Mouse (Mus musculus) intestine, embryonic 15.5 days (tissue): ENCODE measurements around the gene Uhrf1. TPM values are rescaled to one million over a fixed set of nuclear protein-coding genes. Genes with fewer than 3 reads are reported as not detected.

Source experiments
- ATAC-seq: fragments of 200-750 bp; cut with Nextera tagmentation; 2 replicates; pipeline ENCODE4 v1.8.0; 2017; ENCODE audit warnings: moderate TSS enrichment, moderate library complexity
- H3K27ac ChIP-seq: fragments of 300-500 bp; sonication (generic); 2 replicates; pipeline ENCODE4 v1.5.1; 2015; ENCODE audit warnings: mild to moderate bottlenecking, inconsistent platforms
- H3K27me3 ChIP-seq: fragments of 300-500 bp; sonication (generic); replicated peaks from 2 replicates; pipeline ENCODE4 v1.6.1; 2015; ENCODE audit warnings: inconsistent platforms
- H3K36me3 ChIP-seq: fragments of 300-500 bp; sonication (generic); 2 replicates; pipeline ENCODE4 v1.6.1; 2015; ENCODE audit warnings: inconsistent platforms
- H3K4me1 ChIP-seq: fragments of 300-500 bp; sonication (generic); replicated peaks from 2 replicates; pipeline ENCODE4 v1.6.1; 2015; ENCODE audit warnings: inconsistent platforms
- H3K4me2 ChIP-seq: fragments of 300-500 bp; sonication (generic); replicated peaks from 2 replicates; pipeline ENCODE4 v1.6.1; 2015; ENCODE audit warnings: mild to moderate bottlenecking, inconsistent platforms
- H3K4me3 ChIP-seq: fragments of 300-500 bp; sonication (generic); replicated peaks from 2 replicates; pipeline ENCODE4 v1.5.1; 2015; ENCODE audit warnings: inconsistent platforms
- H3K9ac ChIP-seq: fragments of 300-500 bp; sonication (generic); 2 replicates; pipeline ENCODE4 v1.6.1; 2015; ENCODE audit warnings: inconsistent platforms
- H3K9me3 ChIP-seq: fragments of 300-500 bp; sonication (generic); 2 replicates; pipeline ENCODE4 v1.6.1; 2016; ENCODE audit warnings: inconsistent platforms
- WGBS: fragments of 180-500 bp; shearing (Covaris S2); methylation state at CpG from one replicate; pipeline ENCODE4 v1.1.7; 2015; 5-methylcytosine and 5-hydroxymethylcytosine counted together
- polyA plus RNA-seq: library from polyadenylated mRNA; unstranded; fragments of >200 nt; fragmentation: Nextera tagmentation; extraction: Ambion mirVana; gene quantifications from 2 replicates; pipeline ENCODE4 v1.2.1, GENCODE M21; 2015

The Uhrf1 gene
- polyA plus RNA-seq, 1 experiment from 2014 or later: 124 TPM

DNA sequence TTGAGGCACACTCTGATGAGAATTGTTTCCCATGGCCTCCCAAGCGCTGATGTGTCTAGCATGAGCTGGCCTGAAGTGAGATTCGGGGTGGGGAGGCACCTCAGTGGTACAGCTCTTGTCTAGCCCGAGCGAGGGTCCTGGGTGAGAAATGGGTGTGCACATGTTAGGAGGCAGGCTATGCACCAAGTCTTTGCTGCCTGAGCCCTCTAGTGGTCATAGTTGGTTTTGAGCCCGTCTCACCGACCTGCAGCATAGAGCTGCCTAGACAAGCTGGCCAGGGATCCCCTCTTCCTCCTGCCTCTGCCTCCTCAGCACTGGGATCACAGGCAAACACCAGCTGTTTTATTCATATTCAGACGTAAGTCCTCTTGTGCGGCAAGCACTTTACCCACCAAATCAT lies 39.1 kb upstream of the Uhrf1 start:
- Histone ChIP-seq H3K4me2 (no peak overlapping the region), H3K9ac (no peak overlapping the region), H3K4me1 (peaks cover 22% of the 10 kb centered on the region), H3K27ac (no peak overlapping the region), H3K27me3 (no peaks in the 10 kb centered on the region), H3K36me3 (peaks cover 24% of the 10 kb centered on the region), H3K4me3 (no peak overlapping the region), H3K9me3 (no peaks in the 10 kb centered on the region)
- 21% methylated on average over 8 of the region's 8 CpGs for WGBS
- ATAC-seq: peak; percentile 71

DNA sequence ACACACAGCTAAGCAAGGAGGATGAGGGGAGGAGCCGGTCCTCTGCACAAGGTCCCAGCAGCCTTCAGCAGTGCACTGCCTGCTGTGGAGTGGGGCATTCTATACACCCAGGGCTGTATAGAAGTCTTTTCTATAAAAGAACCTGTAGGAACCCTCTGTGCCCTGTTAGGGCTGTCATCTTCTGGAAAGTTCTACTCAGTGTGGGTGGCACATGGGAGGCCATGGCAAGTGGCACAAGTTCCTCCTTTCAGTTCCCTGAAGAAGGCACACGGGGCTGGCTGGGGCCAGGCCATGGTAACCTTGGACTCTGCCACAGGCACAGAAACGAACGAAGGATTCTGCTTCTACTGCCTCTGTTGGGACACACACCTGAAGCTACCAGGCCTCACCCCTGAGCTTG lies 38.1 kb upstream of the Uhrf1 start:
- H3K4me3 ChIP-seq: no peak overlapping the region
- no peak overlapping the region for H3K4me2 ChIP-seq
- H3K36me3 ChIP-seq: peaks cover 16% of the 10 kb centered on the region
- WGBS: 88% methylated on average over 4 of the region's 4 CpGs
- no peak overlapping the region for H3K27ac ChIP-seq
- no peaks in the 10 kb centered on the region for H3K27me3 ChIP-seq
- H3K9me3 ChIP-seq: no peaks in the 10 kb centered on the region
- no peak for ATAC-seq
- H3K9ac ChIP-seq: no peak overlapping the region
- H3K4me1 ChIP-seq: peaks cover 16% of the 10 kb centered on the region

DNA sequence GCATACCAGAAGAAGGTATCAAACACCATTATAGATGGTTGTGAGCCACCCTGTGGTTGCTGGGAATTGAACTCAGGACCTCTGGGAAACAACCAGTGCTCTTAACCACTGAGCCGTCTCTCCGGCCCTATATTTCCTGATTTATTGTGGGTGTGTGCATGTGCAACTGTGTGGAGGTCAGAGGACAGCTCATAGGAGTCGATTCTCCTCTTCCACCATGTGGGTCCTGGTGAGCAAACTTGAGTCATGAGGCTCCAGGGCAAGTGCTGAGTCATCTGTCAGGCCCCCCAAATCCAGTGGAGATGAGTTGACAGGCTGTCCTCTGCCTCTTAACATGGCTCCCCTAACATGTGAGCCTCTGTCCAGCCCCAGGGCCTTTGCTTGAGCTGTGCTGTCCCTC lies 37.3 kb upstream of the Uhrf1 start:
- H3K27me3 ChIP-seq: no peaks in the 10 kb centered on the region
- H3K9ac ChIP-seq: no peak overlapping the region
- peaks cover 17% of the 10 kb centered on the region for H3K36me3 ChIP-seq
- 0 out of 2 replicates have a peak, but pooled peaks cover 9% of the 10 kb centered on the region for H3K4me1 ChIP-seq
- no peak overlapping the region for H3K4me3 ChIP-seq
- no peak overlapping the region for H3K27ac ChIP-seq
- WGBS: 63% methylated on average over 3 of the region's 3 CpGs
- ATAC-seq: no peak
- H3K4me2 ChIP-seq: no peak overlapping the region
- no peaks in the 10 kb centered on the region for H3K9me3 ChIP-seq

DNA sequence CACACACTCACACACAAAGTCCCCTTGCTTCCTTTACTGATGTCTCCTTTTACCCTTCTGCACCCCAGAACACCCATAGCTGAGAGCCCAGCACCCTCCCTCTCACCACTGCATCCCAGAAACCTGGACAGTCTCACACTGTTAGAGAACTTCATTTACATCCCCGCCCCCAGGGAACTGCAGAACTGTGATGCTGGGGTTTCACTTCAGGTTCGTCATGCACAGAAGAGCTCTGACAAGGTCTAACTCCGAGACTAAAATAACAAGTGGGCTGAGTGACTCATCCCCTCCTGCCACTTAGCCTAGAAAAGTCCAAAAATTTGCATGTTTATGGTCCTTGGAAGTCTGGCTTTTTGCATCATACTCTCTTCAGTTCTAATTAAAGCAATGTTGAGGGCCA lies 36.9 kb upstream of the Uhrf1 start:
- Histone ChIP-seq H3K4me1 (0 out of 2 replicates have a peak, but pooled peaks cover 6% of the 10 kb centered on the region), H3K36me3 (peaks cover 19% of the 10 kb centered on the region), H3K9ac (no peak overlapping the region), H3K4me3 (no peak overlapping the region), H3K9me3 (no peaks in the 10 kb centered on the region), H3K27me3 (no peaks in the 10 kb centered on the region), H3K27ac (no peak overlapping the region), H3K4me2 (no peak overlapping the region)
- WGBS: 55% methylated on average over 3 of the region's 3 CpGs
- no peak for ATAC-seq

DNA sequence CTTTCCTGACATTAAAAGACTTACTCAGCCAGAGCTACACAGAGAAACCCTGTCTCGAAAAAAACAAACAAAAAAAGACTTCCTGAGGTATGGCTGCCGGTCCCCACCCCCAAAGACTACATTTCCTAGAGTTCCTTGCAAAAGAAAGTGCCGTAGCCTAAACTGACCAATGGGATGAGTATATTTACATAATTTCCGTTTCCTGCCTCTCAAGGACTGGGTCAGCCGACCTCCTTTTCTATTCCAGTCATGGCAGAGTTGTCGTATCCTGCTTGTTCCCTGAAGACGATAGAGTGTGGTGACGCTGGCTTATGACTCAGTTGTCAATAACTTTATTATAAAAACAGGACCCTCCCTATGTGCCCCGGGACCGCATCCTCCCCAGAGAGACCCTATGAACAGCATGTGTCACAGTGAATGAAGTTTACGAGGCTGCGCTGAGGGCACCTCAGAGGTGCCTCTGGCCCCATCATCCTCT lies 33.9 kb upstream of the Uhrf1 start:
- peak; percentile 87 for ATAC-seq
- Histone ChIP-seq H3K4me3 (peak overlapping the region; percentile 38), H3K27me3 (no peaks in the 10 kb centered on the region), H3K4me2 (peak overlapping the region; percentile 66), H3K4me1 (peaks cover 13% of the 10 kb centered on the region), H3K36me3 (peaks cover 20% of the 10 kb centered on the region), H3K9ac (peak overlapping the region; percentile 47), H3K27ac (peak overlapping the region; percentile 65), H3K9me3 (no peaks in the 10 kb centered on the region)
- WGBS: 23% methylated on average over 12 of the region's 12 CpGs

DNA sequence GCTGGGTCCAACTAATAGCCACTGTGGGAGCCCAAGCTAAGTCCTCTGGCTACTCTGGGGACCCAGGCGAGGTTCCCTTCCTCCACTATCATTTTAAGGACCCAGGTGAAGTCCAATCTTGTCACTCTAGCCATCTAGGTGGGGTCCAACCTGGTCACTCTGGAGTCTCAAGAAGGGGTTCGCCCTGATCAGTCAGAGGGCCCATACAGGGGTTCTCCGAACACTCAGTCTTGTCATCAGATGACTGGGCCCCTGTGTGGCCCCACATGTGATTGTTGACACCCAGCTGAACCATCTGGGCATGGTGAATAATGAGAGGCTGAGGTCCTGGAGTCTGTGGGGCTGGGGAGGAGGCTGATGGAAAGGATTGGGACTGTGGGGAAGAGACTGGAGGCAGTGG lies 33.4 kb upstream of the Uhrf1 start:
- WGBS: 66% methylated on average over 3 of the region's 3 CpGs
- peak overlapping the region; percentile 38; the same call in 1 of the 2 replicates for H3K4me3 ChIP-seq
- H3K27ac ChIP-seq: no peak overlapping the region
- H3K36me3 ChIP-seq: peaks cover 20% of the 10 kb centered on the region
- no peaks in the 10 kb centered on the region for H3K27me3 ChIP-seq
- H3K4me1 ChIP-seq: peaks cover 13% of the 10 kb centered on the region
- ATAC-seq: peak; percentile 1; the same call in 1 of the 2 replicates
- no peak overlapping the region for H3K9ac ChIP-seq
- no peaks in the 10 kb centered on the region for H3K9me3 ChIP-seq
- peak overlapping the region; percentile 66 for H3K4me2 ChIP-seq

DNA sequence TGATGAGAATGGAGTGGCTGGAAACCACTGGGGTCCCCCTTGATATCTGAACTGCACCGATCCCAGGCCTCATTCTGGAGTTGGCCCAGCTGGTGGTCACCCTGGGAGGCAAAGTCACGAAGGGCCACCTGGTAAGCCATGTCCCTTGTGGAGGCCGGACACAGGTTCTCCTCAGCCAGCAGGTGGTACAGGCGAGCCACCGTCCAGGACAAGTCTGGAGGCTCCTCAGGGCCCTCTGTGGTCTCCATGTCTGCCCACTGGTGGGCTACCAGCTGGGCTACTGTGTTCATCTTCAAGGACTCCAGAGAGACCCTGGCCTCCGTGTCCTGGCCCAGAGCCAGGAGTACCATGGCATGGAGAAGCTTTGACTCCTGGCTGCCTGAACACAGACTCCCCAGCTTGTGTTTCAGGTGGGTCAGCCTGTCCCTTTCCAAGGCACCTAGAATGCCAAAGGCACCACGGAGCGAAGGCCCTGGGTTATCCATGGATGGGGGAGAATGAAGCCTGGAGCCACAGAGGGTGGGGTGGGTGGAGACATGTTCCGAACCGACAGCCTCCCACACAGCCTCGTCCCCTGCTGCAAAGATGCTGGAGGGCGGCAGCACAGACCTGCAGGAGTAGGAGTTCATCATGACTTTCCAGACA lies 31.4 kb upstream of the Uhrf1 start:
- 82% methylated on average over 12 of the region's 12 CpGs for WGBS
- Histone ChIP-seq H3K36me3 (peaks cover 17% of the 10 kb centered on the region), H3K4me3 (no peak overlapping the region), H3K27me3 (no peaks in the 10 kb centered on the region), H3K4me1 (peaks cover 13% of the 10 kb centered on the region), H3K27ac (0 out of 2 replicates have a peak overlapping the region, but pooled peaks have one; percentile 13), H3K9ac (no peak overlapping the region), H3K9me3 (no peaks in the 10 kb centered on the region), H3K4me2 (no peak overlapping the region)
- ATAC-seq: no peak

DNA sequence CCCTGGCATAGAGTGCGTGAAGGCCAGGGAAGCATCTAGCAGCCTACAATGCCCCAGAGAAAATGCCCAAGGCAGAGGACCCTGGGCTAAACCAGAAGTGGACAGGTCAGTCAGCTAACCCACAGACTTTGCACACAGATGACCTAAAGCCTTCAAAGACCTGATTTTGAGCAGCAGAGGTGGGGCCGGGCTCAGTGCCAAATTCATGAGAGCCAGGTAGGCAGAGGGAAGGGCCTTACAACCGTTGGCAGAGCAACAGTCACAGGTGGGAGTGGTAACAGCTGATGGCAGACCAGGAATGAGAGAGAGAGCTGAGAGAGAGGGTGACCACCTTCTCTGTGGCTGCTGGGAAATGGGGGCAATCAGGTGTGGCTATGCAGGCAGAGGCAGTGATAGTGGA lies 30.5 kb upstream of the Uhrf1 start:
- WGBS: 72% methylated on average over 3 of the region's 3 CpGs
- no peak overlapping the region for H3K4me3 ChIP-seq
- no peak overlapping the region for H3K9ac ChIP-seq
- H3K9me3 ChIP-seq: no peaks in the 10 kb centered on the region
- no peak for ATAC-seq
- peaks cover 17% of the 10 kb centered on the region for H3K36me3 ChIP-seq
- no peaks in the 10 kb centered on the region for H3K27me3 ChIP-seq
- H3K27ac ChIP-seq: no peak overlapping the region
- no peak overlapping the region for H3K4me2 ChIP-seq
- H3K4me1 ChIP-seq: peaks cover 19% of the 10 kb centered on the region

DNA sequence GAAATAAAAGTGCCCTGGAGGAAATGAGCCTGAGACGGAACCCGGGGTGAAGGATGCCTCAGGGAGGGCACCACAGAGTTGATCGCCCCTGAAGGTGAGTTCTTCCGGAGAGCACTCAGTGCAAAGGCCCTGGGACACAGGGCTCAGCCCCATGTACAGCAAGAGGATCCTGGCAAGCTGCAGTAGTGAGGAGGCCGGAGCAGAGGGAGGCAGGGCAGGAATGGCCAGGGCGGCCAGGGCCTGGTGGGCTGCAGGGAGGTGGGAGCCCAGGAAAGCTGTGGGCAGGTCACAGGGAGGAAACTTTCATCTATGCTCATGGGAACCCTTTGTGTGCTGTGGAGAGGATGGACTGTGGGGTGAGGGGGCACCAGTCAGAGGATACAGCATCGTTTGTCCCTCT lies 29.6 kb upstream of the Uhrf1 start:
- Histone ChIP-seq H3K27ac (no peak overlapping the region), H3K4me1 (peaks cover 26% of the 10 kb centered on the region), H3K9ac (0 out of 2 replicates have a peak overlapping the region, but pooled peaks have one; percentile 1), H3K36me3 (peaks cover 17% of the 10 kb centered on the region), H3K4me2 (peak overlapping the region; percentile 15; the same call in 1 of the 2 replicates), H3K9me3 (no peaks in the 10 kb centered on the region), H3K27me3 (no peaks in the 10 kb centered on the region), H3K4me3 (no peak overlapping the region)
- no peak for ATAC-seq
- WGBS: 86% methylated on average over 7 of the region's 7 CpGs

DNA sequence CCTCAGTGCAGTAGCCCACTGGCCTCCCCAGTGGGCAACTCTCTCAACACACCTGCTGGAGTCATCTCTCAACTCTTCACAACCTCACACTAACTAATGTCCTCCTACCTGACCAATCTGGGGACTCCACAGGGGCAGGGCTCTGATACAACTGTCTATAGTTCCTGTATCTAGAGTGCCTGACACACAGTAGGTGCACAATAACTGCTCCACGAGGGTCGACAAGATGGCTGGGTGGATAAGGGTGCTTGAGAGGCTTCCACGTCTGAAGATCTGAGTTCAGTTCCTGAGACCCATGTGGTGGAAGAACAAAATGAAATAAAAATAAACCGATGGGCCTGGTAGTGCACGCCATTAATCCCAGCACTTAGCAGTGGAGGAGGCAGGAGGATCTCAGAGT lies 29.1 kb upstream of the Uhrf1 start:
- Histone ChIP-seq H3K36me3 (peaks cover 17% of the 10 kb centered on the region), H3K4me2 (no peak overlapping the region), H3K4me1 (peaks cover 26% of the 10 kb centered on the region), H3K9ac (0 out of 2 replicates have a peak overlapping the region, but pooled peaks have one; percentile 16), H3K27ac (no peak overlapping the region), H3K27me3 (no peaks in the 10 kb centered on the region), H3K9me3 (no peaks in the 10 kb centered on the region), H3K4me3 (no peak overlapping the region)
- WGBS: 89% methylated on average over 5 of the region's 5 CpGs
- no peak for ATAC-seq

DNA sequence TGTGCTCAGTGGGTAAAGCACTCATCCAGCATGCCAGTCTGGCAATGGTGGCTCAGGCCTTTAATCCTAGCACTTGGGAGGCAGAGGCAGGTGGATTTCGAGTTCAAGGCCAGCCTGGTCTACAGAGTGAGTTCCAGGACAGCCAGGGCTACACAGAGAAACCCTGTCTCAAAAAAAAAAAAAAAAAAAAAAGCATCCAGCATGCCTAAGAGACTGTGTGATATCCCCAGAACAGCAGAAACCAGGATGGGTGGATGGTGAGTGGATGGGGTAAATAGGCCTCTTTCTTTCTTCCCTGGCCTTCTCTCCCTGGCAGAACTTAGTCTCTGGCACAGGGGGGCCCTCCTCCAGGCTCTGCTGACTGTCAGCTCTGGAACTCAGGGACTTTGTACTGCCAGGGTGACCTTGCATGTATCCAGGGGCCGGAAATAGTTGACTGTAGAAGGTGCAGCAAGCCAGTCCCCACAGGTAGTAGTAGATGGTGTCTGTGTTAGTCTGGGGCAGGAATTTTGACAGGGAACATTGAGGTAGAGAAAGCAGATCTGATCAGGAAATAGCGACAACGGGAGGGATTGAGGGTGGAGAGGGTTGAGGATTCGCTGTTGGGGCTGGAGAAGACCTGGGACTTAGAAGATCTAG lies 27.2 kb upstream of the Uhrf1 start:
- Histone ChIP-seq H3K4me2 (peak overlapping the region; percentile 71), H3K9me3 (no peaks in the 10 kb centered on the region), H3K27me3 (no peaks in the 10 kb centered on the region), H3K27ac (peak overlapping the region; percentile 95), H3K9ac (peak overlapping the region; percentile 78), H3K4me1 (peaks cover 28% of the 10 kb centered on the region), H3K4me3 (peak overlapping the region; percentile 66), H3K36me3 (peaks cover 19% of the 10 kb centered on the region)
- 16% methylated on average over 5 of the region's 5 CpGs for WGBS
- peak; percentile 60 for ATAC-seq

DNA sequence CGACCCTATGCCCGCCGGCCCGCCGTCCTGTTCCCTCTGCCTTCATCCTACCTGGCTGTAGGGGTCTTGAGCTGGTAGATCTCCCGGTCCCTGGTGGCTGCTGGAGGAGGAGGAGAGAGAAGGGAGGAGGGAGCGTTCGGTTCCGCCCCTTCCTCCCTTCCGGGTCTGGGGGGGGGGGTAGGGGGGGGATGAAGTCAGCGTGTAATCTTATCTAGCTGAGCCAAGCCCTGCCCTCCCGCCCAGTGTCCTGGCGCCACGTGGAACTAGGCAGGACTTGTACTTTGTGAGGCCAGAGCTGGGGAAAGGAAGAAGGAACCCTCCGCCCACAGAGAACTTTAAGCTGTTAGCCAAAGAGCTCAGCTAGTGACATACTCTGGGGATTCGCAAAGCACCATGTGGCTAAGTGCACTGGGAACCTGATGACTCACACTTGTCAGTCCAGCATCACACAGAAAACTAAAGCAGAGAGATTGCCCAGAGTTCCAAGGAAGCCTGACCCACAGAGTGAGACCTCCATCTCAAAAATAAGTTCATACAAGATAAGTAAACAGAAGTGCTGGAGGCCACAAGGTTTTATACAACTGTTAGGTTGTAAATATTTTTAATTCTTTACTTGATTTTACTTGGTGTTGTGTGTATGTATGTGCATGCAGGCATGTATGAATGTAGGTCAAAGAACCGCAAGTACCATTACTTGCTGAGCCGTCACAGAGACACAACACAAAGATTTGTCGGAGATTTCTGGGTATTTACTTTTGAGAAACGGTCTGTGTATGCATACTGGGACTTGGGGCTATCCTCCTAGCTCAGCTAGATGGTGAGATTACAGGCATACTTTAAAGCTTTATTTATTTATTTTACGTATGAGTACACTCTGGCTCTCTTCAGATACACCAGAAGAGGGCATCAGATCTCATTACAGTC lies 26.2 kb upstream of the Uhrf1 start, which contains the start of gene Ticam1:
Gene Ticam1 (minus strand): TSS at position 144 of the 924 bp plus-strand sequence.
- Histone ChIP-seq H3K4me2 (peak within 1 kb of the TSS; percentile 71), H3K4me1 (peaks cover 32% of the 10 kb centered on the region), H3K36me3 (peaks cover 16% of the 10 kb centered on the region), H3K27ac (peak within 1 kb of the TSS; percentile 95), H3K9me3 (no peaks in the 10 kb centered on the region), H3K4me3 (peak within 1 kb of the TSS; percentile 66), H3K27me3 (no peaks in the 10 kb centered on the region), H3K9ac (peak within 1 kb of the TSS; percentile 78)
- 2% methylated on average over 21 of the region's 21 CpGs for WGBS
- peak; percentile 92 for ATAC-seq
